Mouse (Mus musculus) myocyte (in vitro differentiated cells): ENCODE measurements around the gene Epn1. TPM values are rescaled to one million over a fixed set of nuclear protein-coding genes. Genes with fewer than 3 reads are reported as not detected.

ENCODE experiments used
- H3K27me3 ChIP-seq: one replicate; pipeline ENCODE4 v1.6.1; 2011; ENCODE audit not compliant: control insufficient read depth, insufficient read depth, insufficient read length
- H3K36me3 ChIP-seq: one replicate; pipeline ENCODE4 v1.6.1; 2011; ENCODE audit not compliant: control insufficient read depth, insufficient read depth
- H3K4me2 ChIP-seq: one replicate; pipeline ENCODE4 v1.6.1; 2011; ENCODE audit warnings: low read depth, control low read depth
- H3K4me3 ChIP-seq: one replicate; pipeline ENCODE4 v1.5.1; 2011; ENCODE audit warnings: mild to moderate bottlenecking, control low read depth, moderate library complexity
- H3K79me2 ChIP-seq: one replicate; pipeline ENCODE4 v1.6.1; 2011; ENCODE audit not compliant: control insufficient read depth, insufficient read depth
- H3ac ChIP-seq: one replicate; pipeline ENCODE4 v1.6.1; 2011; ENCODE audit not compliant: control insufficient read depth, insufficient read length
- CEBPB ChIP-seq: IDR thresholded peaks from 2 replicates; pipeline ENCODE4 v1.6.1; 2011; ENCODE audit warnings: mild to moderate bottlenecking, moderate library complexity; ENCODE audit not compliant: poor library complexity, insufficient read depth, severe bottlenecking
- E2F4 ChIP-seq: IDR thresholded peaks from one replicate; pipeline ENCODE4 v1.6.1; 2011; ENCODE audit warnings: mild to moderate bottlenecking, control low read depth, moderate library complexity; ENCODE audit not compliant: insufficient read depth
- MAX ChIP-seq: IDR thresholded peaks from one replicate; pipeline ENCODE4 v1.6.1; 2011; ENCODE audit warnings: low read depth, mild to moderate bottlenecking, control low read depth
- MYOD1 ChIP-seq, 3 experiments: IDR thresholded peaks; one replicate each; pipeline ENCODE4 v1.6.1; 2011; ENCODE audit warnings: control low read depth in 2 of 3, low read depth in 2 of 3, mild to moderate bottlenecking in 2 of 3, moderate library complexity in 1 of 3; ENCODE audit not compliant: insufficient read length in 2 of 3, control insufficient read depth in 1 of 3
- MYOG ChIP-seq, 3 experiments: IDR thresholded peaks; one replicate each; pipeline ENCODE4 v1.6.1; 2011; ENCODE audit warnings: control low read depth in 2 of 3, low read depth in 2 of 3, mild to moderate bottlenecking in 2 of 3; ENCODE audit not compliant: insufficient read length in 2 of 3, control insufficient read depth in 1 of 3, insufficient read depth in 1 of 3
- POLR2A ChIP-seq: IDR thresholded peaks from one replicate; pipeline ENCODE4 v1.6.1; 2011; ENCODE audit warnings: low read depth, mild to moderate bottlenecking, control low read depth, moderate library complexity; ENCODE audit not compliant: insufficient read length
- POLR2AphosphoS2 ChIP-seq: IDR thresholded peaks from one replicate; pipeline ENCODE4 v1.6.1; 2011; ENCODE audit warnings: low read depth, control low read depth; ENCODE audit not compliant: insufficient read length
- REST ChIP-seq: IDR thresholded peaks from one replicate; pipeline ENCODE4 v1.6.1; 2011; ENCODE audit warnings: mild to moderate bottlenecking, control low read depth, moderate library complexity; ENCODE audit not compliant: insufficient read depth, insufficient read length
- SRF ChIP-seq: IDR thresholded peaks from one replicate; pipeline ENCODE4 v1.6.1; 2011; ENCODE audit warnings: low read depth; ENCODE audit not compliant: control insufficient read depth, insufficient read length
- TCF12 ChIP-seq: IDR thresholded peaks from one replicate; pipeline ENCODE4 v1.6.1; 2011; ENCODE audit warnings: mild to moderate bottlenecking, control low read depth; ENCODE audit not compliant: poor library complexity, insufficient read depth, severe bottlenecking
- TCF3 ChIP-seq: IDR thresholded peaks from one replicate; pipeline ENCODE4 v1.6.1; 2011; ENCODE audit warnings: low read depth, control low read depth; ENCODE audit not compliant: insufficient read length
- USF1 ChIP-seq: IDR thresholded peaks from one replicate; pipeline ENCODE4 v1.6.1; 2011; ENCODE audit warnings: low read depth, mild to moderate bottlenecking, control low read depth, moderate library complexity
- polyA plus RNA-seq: library from polyadenylated mRNA; unstranded; fragments of >200 nt; fragmentation: generic; extraction: Trizol; gene quantifications from one replicate; pipeline ENCODE4 v1.2.1, GENCODE M21; 2012; ENCODE audit warnings: missing spikeins

Epn1 gene
- polyA plus RNA-seq, 1 experiment = 118 TPM

DNA sequence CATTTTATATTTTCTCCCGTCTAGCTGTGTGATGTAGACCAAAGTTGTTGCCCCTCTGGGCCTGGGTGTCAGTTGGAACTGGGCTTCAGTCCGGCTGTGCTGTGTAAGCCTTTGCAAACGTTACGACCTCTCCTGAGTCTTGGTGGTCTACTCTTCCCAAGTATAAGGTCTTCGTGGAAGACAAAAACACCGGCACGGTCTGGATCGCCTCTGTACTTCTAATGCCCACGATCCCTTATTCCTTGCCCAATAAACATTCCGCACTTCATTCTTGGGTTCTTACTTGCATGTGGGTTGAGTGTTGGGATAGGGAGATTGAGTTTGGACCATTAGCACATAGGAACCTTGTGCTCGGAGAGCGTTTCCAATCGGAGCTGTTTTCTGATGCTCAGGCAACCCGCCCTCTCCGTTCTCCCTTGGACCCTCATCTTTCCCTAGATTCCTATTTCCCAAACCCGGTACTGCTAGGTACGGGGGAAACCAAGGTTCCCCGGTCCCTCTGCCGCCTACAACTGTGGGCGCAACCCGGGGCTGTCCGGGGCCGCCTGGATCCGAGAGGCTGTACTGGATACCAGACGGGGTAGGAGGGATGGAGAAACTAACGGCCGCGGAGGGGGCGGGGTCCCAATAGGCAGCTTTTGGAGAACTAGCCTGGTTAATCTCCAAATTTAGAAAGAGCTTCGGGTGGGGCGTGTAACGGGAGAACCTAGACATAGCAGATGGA is 26.4 kb upstream of the Epn1 start:
- H3K79me2 ChIP-seq = peaks cover 7% of the 10 kb centered on the region
- no peak overlapping the region for H3K4me2 ChIP-seq
- no peak overlapping the region for H3ac ChIP-seq
- H3K36me3 ChIP-seq = no peaks in the 10 kb centered on the region
- TF ChIP-seq E2F4 (no peak), CEBPB (no peak), TCF3 (no peak), MYOG (IDR thresholded peaks at IDR 0.05; ENCODE audit: control insufficient read depth in 1 of 3, insufficient read depth in 1 of 3, insufficient read length in 2 of 3, low read depth in 2 of 3) (no peak), REST (no peak), TCF12 (no peak), MAX (no peak), MYOD1 (IDR thresholded peaks at IDR 0.05; ENCODE audit: control insufficient read depth in 1 of 3, insufficient read length in 2 of 3, low read depth in 2 of 3) (no peak), POLR2A (no peak), SRF (no peak), POLR2AphosphoS2 (no peak), USF1 (no peak)
- H3K4me3 ChIP-seq = no peak overlapping the region
- peaks cover 13% of the 10 kb centered on the region for H3K27me3 ChIP-seq

DNA sequence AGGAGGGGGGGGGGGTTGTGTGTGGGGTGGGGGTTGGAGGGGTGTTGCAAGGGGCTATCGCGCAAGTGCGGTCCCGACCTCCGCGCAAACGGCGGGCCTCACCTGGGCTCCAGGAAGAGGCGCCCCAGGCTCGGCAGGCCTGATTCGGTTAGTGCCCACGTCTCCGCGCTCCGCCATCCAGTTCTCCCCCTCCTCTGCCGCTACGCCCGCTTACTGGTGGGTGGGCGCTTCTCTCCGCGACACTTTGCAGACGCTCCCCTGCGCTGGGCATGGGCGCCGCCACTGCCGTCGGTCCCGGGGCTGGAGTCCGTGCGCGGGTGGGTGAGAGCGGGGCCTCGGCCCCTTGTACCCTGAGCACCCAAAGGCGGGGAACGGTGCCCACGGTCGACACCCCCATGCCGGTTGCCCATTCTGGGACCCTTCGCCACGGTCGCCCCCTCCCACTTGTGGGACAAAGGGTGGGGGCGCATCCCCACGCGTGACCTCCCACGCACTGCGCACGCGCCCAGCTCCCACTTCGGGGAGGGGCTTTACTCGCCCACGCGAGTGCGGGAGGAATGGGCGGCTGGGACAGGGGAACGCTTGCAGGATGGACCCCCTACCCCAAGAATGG is 23.3 kb upstream of the Epn1 start:
- TF ChIP-seq REST (no peak), POLR2AphosphoS2 (no peak), USF1 (no peak), TCF3 (no peak), MYOG (IDR thresholded peaks at IDR 0.05; ENCODE audit: control insufficient read depth in 1 of 3, insufficient read depth in 1 of 3, insufficient read length in 2 of 3, low read depth in 2 of 3) (no peak), MYOD1 (IDR thresholded peaks at IDR 0.05; ENCODE audit: control insufficient read depth in 1 of 3, insufficient read length in 2 of 3, low read depth in 2 of 3) (no peak), TCF12 (no peak), SRF (no peak), CEBPB (no peak), MAX (no peak), POLR2A (no peak), E2F4 (no peak)
- no peak overlapping the region for H3K4me2 ChIP-seq
- no peak overlapping the region for H3ac ChIP-seq
- no peak overlapping the region for H3K4me3 ChIP-seq
- peaks cover 7% of the 10 kb centered on the region for H3K79me2 ChIP-seq
- no peaks in the 10 kb centered on the region for H3K36me3 ChIP-seq
- H3K27me3 ChIP-seq = peaks cover 13% of the 10 kb centered on the region

DNA sequence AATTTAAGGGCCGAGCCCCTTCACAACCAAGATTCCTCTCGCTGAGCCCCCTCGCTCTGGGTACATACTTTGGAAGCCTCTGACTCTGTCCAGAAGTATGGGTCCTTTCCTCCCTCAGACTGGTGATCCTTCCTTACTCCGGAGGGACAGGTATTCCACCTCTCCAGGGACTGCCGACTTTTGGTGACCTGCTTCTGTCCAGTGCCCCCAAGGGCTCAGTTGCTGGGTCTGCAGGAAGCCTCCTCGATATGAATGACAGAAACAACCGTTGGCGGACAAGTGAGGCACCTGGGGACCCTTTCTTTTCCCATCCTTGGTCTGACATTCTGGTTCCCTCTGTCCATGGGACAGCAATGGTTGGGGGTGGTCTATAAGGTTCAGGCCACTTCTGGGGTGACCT is 22.7 kb upstream of the Epn1 start:
- H3K36me3 ChIP-seq = no peaks in the 10 kb centered on the region
- no peak overlapping the region for H3K4me2 ChIP-seq
- H3K4me3 ChIP-seq = no peak overlapping the region
- peaks cover 13% of the 10 kb centered on the region for H3K27me3 ChIP-seq
- H3ac ChIP-seq = no peak overlapping the region
- TF ChIP-seq SRF = no peak
- TF ChIP-seq MAX = no peak
- peaks cover under 1% of the 10 kb centered on the region for H3K79me2 ChIP-seq

DNA sequence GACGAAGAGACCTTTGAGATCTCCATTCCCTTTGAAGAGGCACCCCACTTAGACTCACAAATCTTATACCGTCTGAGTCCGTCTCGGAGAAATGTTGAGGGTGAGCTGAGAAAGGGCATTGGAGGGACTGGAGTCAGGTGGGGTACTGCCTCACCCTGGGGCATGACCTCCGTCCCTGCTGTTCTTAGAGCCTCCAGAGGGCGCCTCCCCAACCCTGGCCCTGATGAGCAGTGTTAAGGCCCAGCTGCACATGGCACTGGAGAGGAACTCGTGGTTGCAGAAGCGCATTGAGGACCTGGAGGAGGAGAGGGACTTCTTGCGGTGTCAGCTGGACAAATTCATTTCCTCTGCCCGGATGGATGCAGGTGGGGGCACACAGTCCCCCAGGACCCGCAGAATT is 22.2 kb upstream of the Epn1 start:
- Histone ChIP-seq H3K27me3 (peaks cover 13% of the 10 kb centered on the region), H3K79me2 (peaks cover 3% of the 10 kb centered on the region), H3K36me3 (no peaks in the 10 kb centered on the region), H3K4me3 (no peak overlapping the region), H3ac (no peak overlapping the region), H3K4me2 (no peak overlapping the region)
- TF ChIP-seq TCF12 (no peak), MYOG (IDR thresholded peaks at IDR 0.05; ENCODE audit: control insufficient read depth in 1 of 3, insufficient read depth in 1 of 3, insufficient read length in 2 of 3, low read depth in 2 of 3) (no peak), POLR2A (no peak), SRF (no peak), CEBPB (no peak), MYOD1 (IDR thresholded peaks at IDR 0.05; ENCODE audit: control insufficient read depth in 1 of 3, insufficient read length in 2 of 3, low read depth in 2 of 3) (no peak), USF1 (no peak), MAX (no peak), REST (no peak), POLR2AphosphoS2 (no peak)

DNA sequence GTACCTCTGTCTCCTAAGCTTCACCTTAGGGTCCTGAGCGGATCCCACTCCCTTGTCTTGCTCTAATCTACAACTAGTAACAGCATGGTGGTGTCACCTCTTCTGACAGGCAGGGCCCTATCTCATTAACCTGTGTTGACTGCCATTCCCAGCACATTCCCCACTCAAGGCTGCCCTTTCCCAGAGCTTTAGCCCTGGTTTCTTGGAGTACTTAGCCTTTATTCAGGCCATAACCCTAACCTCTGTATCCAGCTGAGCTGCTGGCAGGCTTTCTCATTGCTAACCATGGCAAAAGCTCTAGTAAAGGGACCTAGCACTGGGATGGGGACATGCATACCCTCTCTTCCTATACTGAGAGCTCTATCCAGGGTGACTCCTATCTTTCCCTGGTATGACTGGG is 21.4 kb upstream of the Epn1 start:
- H3K27me3 ChIP-seq = peaks cover 13% of the 10 kb centered on the region
- H3K4me3 ChIP-seq = no peak overlapping the region
- no peaks in the 10 kb centered on the region for H3K36me3 ChIP-seq
- H3K4me2 ChIP-seq = no peak overlapping the region
- TF ChIP-seq POLR2AphosphoS2 (no peak), MYOG (IDR thresholded peaks at IDR 0.05; ENCODE audit: control insufficient read depth in 1 of 3, insufficient read depth in 1 of 3, insufficient read length in 2 of 3, low read depth in 2 of 3) (no peak), MAX (no peak)
- H3ac ChIP-seq = no peak overlapping the region
- peaks cover 11% of the 10 kb centered on the region for H3K79me2 ChIP-seq
